Mouse (Mus musculus) lung, adult 2 months (tissue): ENCODE data around the gene Tbc1d20. TPM values are rescaled to one million over a fixed set of nuclear protein-coding genes. Genes with fewer than 3 reads are reported as not detected.
A peak's percentile ranks its signal among the peaks of the same experiment; 100 is the strongest.
"Not testable (repeated sequence)": the region's sequence is repeated elsewhere in the genome, so short reads cannot be mapped to it uniquely, and the experiment has no call there.

Experiments used
- DNase-seq: peaks from one replicate; pipeline ENCODE4 v3.0.0; 2022
- H3K4me1 ChIP-seq: fragments of 200-500 bp; 2 replicates; pipeline ENCODE4 v1.6.1; 2011; ENCODE audit warnings: low read length; ENCODE audit not compliant: control insufficient read depth, insufficient read depth
- H3K4me3 ChIP-seq: fragments of 200-500 bp; replicated peaks from 2 replicates; pipeline ENCODE3; 2011; ENCODE audit warnings: low read depth, mild to moderate bottlenecking, control low read depth, low read length; ENCODE audit errors: extremely low read depth
- CTCF ChIP-seq: fragments of 200-500 bp; IDR thresholded peaks from 2 replicates; pipeline ENCODE4 v1.5.1; 2011; ENCODE audit warnings: mild to moderate bottlenecking, low read length, control low read depth; ENCODE audit not compliant: insufficient read depth
- POLR2A ChIP-seq: fragments of 200-500 bp; IDR thresholded peaks from 2 replicates; pipeline ENCODE4 v1.6.1; 2011; ENCODE audit warnings: low read depth, mild to moderate bottlenecking, control low read depth, low read length, borderline replicate concordance; ENCODE audit errors: extremely low read depth
- WGBS: fragments of 180-500 bp; shearing (Covaris S2); methylation state at CpG from one replicate; pipeline ENCODE4 v1.1.7; 2018; 5-methylcytosine and 5-hydroxymethylcytosine counted together
- polyA plus RNA-seq: library from polyadenylated mRNA; depleted of rRNA; stranded (reverse); fragments of >200 nt; gene quantifications from 2 replicates; pipeline ENCODE4 v1.2.3, GENCODE M21; 2012; rRNA removed

Gene Tbc1d20
- polyA plus RNA-seq, 1 experiment: 73.4 TPM

GRCm38 (mm10) chr2:152346776-152347465, 53.3 kb downstream of the Tbc1d20 start:
- DNase-seq: no peak
- TF ChIP-seq POLR2A (no peak), CTCF (no peak)
- 49% methylated on average over 9 of the region's 9 CpGs for WGBS
- H3K4me3 ChIP-seq: no peak overlapping the region
- H3K4me1 ChIP-seq: peaks cover 4% of the 10 kb centered on the region

GRCm38 (mm10) chr2:152347722-152348121, 54.1 kb downstream of the Tbc1d20 start:
- H3K4me3 ChIP-seq: no peak overlapping the region
- DNase-seq: no peak
- H3K4me1 ChIP-seq: peaks cover 4% of the 10 kb centered on the region
- TF ChIP-seq CTCF (no peak), POLR2A (no peak)
- WGBS: 92% methylated on average over 2 of the region's 2 CpGs

- TF ChIP-seq CTCF (no peak), POLR2A (no peak)
- peaks cover 4% of the 10 kb centered on the region for H3K4me1 ChIP-seq
- H3K4me3 ChIP-seq: no peak overlapping the region
- no peak for DNase-seq
- WGBS: 88% methylated on average over 6 of the region's 6 CpGs
Observed at GRCm38 (mm10) chr2:152349205-152349604, 55.6 kb downstream of the Tbc1d20 start.

GRCm38 (mm10) chr2:152349842-152350540, 56.4 kb downstream of the Tbc1d20 start:
- DNase-seq: peak; percentile 39
- Histone ChIP-seq H3K4me3 (no peak overlapping the region), H3K4me1 (no peaks in the 10 kb centered on the region)
- WGBS: 77% methylated on average over 8 of the region's 8 CpGs
- TF ChIP-seq POLR2A (no peak), CTCF (no peak)

- peaks cover 7% of the 10 kb centered on the region for H3K4me1 ChIP-seq
- 85% methylated on average over 3 of the region's 3 CpGs for WGBS
- TF ChIP-seq CTCF (no peak), POLR2A (no peak)
- no peak overlapping the region for H3K4me3 ChIP-seq
- no peak for DNase-seq
Observed at GRCm38 (mm10) chr2:152357254-152357653, 63.6 kb downstream of the Tbc1d20 start.

GRCm38 (mm10) chr2:152358977-152359376, 65.3 kb downstream of the Tbc1d20 start:
- not testable (repeated sequence) for DNase-seq, H3K4me3 ChIP-seq
- H3K4me1 ChIP-seq: peaks cover 11% of the 10 kb centered on the region
- 91% methylated on average over 5 of the region's 5 CpGs for WGBS

GRCm38 (mm10) chr2:152359616-152360015, 66.0 kb downstream of the Tbc1d20 start:
- TF ChIP-seq CTCF: no peak
- no peak for TF ChIP-seq POLR2A
- no peak for DNase-seq
- Histone ChIP-seq H3K4me3 (no peak overlapping the region), H3K4me1 (peaks cover 11% of the 10 kb centered on the region)
- 48% methylated on average over 5 of the region's 5 CpGs for WGBS

- 2% methylated on average over 7 of the region's 7 CpGs for WGBS
- DNase-seq: peak; percentile 79
- H3K4me1 ChIP-seq: peaks cover 11% of the 10 kb centered on the region
- H3K4me3 ChIP-seq: no peak overlapping the region
- no peak for TF ChIP-seq CTCF
- peak; percentile 28; the same call in 1 of the 2 replicates for TF ChIP-seq POLR2A
Observed at GRCm38 (mm10) chr2:152360271-152360775, 66.7 kb downstream of the Tbc1d20 start.

- Histone ChIP-seq H3K4me1 (peaks cover 11% of the 10 kb centered on the region), H3K4me3 (no peak overlapping the region)
- DNase-seq: no peak
- WGBS: 89% methylated on average over 8 of the region's 8 CpGs
- no peak for TF ChIP-seq POLR2A
- no peak for TF ChIP-seq CTCF
Observed at GRCm38 (mm10) chr2:152361193-152361592, 67.6 kb downstream of the Tbc1d20 start.

Other genes with a start within 250 kb of the Tbc1d20 start
- not detected in 2 replicates for gene Scrt2, start 212.3 kb upstream of the Tbc1d20 start, polyA plus RNA-seq
- 47.3 and 54.8 TPM in 2 replicates for gene Srxn1, start 188.3 kb upstream of the Tbc1d20 start, polyA plus RNA-seq
- 2.4 and 5.5 TPM in 2 replicates for gene Tcf15, start 150.3 kb upstream of the Tbc1d20 start, polyA plus RNA-seq
- gene Csnk2a1, start 67.0 kb upstream of the Tbc1d20 start, polyA plus RNA-seq: 16.5 and 27.3 TPM in 2 replicates
- 268 and 356 TPM in 2 replicates for gene Rbck1, start 38.8 kb downstream of the Tbc1d20 start, polyA plus RNA-seq
- 6.1 and 6.9 TPM in 2 replicates for gene Trib3, start 50.2 kb downstream of the Tbc1d20 start, polyA plus RNA-seq
- gene Nrsn2, start 82.8 kb downstream of the Tbc1d20 start, polyA plus RNA-seq: 0.17 TPM in 1 of 2 replicates, not detected in the other
- gene Sox12, start 104.2 kb downstream of the Tbc1d20 start, polyA plus RNA-seq: 5.6 and 5.8 TPM in 2 replicates
- gene Zcchc3, start 121.2 kb downstream of the Tbc1d20 start, polyA plus RNA-seq: 5.1 and 5.8 TPM in 2 replicates
- gene 6820408C15Rik, start 121.8 kb downstream of the Tbc1d20 start, polyA plus RNA-seq: 8.1 and 8.5 TPM in 2 replicates
- not detected in 2 replicates for gene Defb23, start 170.8 kb downstream of the Tbc1d20 start, polyA plus RNA-seq
- not detected in 2 replicates for gene Defb20, start 183.2 kb downstream of the Tbc1d20 start, polyA plus RNA-seq
- not detected in 2 replicates for gene Defb22, start 196.3 kb downstream of the Tbc1d20 start, polyA plus RNA-seq
- not detected in 2 replicates for gene Defb26, start 217.9 kb downstream of the Tbc1d20 start, polyA plus RNA-seq
- gene Defb28, start 224.4 kb downstream of the Tbc1d20 start, polyA plus RNA-seq: not detected in 2 replicates
- gene Defb29, start 246.3 kb downstream of the Tbc1d20 start, polyA plus RNA-seq: not detected in 2 replicates